Mouse (Mus musculus) testis, postnatal 14 days (tissue): Measurements from ENCODE around the gene Prrt2.

Source experiments
- DNase-seq: peaks from one replicate; pipeline ENCODE4 v3.0.0; 2021; ENCODE audit warnings: low spot score

Prrt2 gene

DNA sequence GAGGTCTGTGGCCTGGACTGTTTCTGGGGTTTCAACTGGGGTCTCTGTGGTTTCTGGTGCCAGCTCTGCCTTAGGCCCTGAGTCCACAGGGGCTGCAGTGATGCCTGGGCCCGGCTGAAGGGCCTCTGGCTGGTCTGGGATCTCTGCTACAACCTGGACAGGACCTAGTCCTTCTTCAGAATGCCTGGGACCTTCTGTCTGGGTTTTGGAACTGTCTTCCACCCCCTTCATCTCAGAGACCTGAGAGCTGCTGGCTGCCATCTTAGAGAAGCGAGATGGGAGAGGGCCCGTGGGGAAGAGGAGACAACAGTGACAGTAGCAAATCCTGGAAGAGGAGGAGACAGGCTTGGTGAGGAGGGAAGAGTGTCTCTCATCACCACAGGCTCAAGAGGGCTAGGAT, 980 bp downstream of the Prrt2 start:
- no peak for DNase-seq

DNA sequence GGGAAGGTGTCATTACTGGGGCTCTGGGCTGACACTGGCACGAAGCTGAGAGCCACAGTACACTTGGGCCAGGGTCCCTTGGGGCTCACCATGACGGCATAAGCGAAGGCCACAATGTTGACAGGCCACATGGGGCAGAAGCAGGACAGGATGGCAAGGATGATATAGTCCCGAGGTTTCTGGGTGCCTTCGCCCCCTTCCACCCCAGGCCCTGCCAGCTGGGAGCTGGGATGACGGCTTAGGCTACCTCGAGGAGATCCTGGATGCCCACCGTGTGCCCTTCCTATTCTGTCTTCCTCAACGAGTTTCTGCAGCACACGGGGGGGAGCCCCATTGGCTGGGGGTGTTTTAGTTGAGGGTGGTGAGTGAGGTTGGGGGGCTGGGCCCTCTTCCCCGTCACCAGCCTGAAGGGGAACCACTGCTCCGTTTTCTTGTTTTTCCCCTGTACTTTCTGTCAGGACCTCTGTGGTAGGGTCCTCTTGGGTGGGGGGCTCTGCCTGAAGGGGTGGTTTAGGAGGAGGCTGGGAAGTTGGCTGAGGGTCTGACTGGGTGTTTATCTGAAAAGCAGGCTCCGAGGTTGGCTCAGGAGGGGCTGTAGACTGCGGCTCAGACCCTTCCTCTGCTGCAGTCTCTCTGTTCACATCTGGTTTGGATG, 1.6 kb downstream of the Prrt2 start:
- DNase-seq = no peak

DNA sequence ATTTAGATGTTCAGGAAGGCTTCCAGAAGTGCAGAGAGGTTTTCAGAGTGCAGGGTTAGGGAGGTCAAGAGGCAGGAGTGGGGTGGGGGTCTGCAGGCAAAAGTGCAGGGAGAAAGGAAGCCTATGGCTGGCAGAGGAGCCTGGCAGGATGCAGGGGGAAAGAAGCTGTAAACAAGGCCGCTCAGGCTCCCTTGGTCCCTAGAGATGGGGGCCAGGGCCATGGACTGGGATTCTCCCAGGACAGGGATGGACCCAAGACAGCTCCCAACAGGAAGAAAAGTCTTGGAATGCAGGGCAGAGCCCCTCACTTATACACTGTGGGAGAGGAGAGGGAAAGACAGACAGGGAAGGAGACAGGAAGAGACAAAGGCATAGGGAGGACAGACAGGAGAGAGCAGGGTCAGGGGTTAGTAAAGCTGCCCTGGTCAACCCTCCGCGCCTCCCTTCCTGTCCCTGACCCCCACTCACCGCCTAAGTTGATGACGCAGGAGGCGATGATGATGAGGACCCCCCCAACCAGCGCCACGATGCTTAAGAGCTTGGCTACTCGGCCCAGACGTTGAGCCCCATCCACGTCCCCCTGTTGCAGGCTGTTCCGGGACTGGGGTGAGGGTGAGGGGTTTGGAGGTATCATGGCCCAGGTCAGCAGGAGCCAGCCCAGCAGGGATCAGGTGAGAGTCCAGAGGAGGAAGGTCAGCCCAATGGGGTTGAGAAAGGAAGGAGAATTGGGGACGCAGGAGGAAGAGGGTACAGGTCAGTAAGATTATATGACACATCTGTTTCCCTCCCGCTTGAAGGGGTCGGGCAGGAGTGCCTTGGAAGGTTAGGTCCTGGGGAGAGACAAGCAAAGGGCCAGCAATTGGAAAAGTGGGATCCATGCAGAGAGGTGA, 2.4 kb downstream of the Prrt2 start:
- no peak for DNase-seq

DNA sequence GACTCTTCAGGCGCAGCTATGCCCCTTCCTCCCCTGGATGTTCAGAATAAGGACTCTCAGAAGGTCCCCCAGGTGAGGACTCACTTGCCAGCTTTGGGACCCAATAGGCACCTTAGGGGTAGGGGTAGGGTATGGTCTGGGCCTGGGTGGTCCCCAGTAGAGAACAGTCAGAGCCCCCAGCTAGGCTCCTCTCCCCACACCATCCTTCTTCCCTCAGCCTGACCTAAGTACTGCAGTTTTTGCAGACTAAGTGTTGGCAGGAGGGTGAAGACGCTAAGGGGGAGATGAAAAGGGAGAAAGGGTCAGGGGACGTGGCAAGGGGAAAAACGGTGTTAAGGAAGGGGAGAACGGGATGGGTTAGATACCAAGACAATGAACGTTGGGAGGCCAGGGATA, 3.1 kb downstream of the Prrt2 start:
- no peak for DNase-seq

DNA sequence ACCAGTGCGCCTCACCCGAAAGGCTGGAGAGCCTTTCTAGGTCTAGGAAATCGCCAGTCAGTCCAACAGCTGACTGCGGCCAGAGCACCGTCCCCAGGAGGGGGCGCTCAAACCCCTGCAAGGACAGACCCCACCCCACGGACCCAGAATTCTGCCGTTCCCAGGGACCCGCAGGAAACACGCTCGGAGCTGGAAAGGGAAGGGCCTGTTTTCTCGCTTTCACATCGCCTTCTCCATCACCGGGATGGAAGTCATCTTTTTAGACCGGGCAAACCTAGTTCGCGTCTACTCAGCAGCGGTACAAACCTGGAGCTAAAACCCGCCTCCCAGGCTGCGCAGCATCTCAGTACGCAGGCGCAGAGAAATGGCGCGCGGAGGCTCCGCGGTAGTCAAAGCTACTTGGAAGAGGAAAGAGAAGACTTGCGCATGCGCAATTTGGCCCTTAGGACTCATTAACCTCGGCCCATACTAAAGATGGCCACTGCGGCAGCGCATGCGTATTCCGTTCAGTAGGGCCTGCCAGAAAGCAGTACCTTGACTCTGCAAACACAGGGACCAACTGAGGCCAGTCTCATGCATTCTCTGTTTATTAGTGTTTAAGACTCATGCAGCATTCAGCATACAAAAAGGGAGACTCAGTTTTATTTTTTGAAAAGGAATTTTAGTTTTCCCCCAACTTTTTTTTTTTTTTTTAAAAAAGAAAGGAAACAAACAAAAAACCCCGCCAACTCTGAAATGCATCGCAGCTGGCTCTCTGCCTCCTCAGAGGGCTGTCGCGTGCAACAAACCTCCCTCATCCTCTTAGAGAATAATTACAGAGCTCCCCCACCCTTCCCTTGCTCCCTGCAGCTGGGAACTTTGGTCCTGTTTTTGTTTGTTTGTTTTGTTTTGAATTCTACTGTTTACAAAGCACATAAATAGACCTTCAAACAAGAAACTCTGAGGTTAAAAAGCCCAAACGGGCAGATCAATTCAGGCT, 3.8 kb downstream of the Prrt2 start, which contains the start of gene Pagr1a:
TSS of gene Pagr1a (minus strand) at position 382 of the 979 bp plus-strand sequence.
- peak; percentile 98 for DNase-seq

DNA sequence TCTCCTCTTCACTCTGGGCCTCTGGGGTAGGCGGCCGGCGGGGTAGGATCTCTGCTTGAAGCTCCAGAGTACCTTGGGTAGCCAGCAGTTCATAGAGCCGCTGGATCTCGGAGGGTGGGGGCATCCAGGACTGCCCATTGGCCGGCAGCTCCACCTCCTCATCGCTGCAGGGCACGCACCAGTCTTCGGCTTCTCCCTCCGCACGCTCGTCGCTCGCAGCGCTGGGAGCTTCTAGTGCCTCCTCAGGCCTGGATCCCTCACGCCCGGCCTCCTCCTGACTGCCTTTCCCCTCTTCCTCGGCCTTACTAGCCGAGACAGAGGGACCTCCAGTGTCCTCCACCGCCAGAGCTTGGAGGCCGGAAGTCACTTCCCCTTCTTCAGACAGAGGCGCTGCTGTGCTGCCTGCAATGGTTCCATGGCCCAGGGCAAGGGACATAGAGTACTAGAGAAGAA, 4.5 kb downstream of the Prrt2 start:
- no peak for DNase-seq

DNA sequence TGATC, 4.7 kb downstream of the Prrt2 start, which contains the start of gene Pagr1b:
TSS of gene Pagr1b (minus strand) at position 4 of the 5 bp plus-strand sequence.
- DNase-seq = no peak

DNA sequence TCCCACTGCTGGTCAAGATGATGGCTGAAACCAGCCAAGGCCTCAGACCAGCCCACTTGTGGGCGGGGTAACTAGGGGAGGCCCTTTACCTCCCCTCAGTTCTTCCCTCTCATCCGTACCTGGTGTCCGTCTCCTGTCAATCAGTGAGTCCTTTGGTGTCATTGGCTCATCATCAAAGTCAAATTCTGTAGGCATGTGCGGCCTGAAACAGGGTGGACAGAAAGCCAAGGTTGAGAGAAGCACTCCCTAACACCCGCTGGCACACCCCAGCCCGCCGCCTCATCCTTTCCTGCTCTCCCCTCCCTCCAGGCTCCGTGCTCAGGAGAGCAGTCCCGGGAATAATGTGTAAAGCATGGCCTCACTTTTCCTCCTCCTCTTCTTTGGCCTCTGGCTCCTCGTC, 4.9 kb downstream of the Prrt2 start:
- peak; percentile 47 for DNase-seq

DNA sequence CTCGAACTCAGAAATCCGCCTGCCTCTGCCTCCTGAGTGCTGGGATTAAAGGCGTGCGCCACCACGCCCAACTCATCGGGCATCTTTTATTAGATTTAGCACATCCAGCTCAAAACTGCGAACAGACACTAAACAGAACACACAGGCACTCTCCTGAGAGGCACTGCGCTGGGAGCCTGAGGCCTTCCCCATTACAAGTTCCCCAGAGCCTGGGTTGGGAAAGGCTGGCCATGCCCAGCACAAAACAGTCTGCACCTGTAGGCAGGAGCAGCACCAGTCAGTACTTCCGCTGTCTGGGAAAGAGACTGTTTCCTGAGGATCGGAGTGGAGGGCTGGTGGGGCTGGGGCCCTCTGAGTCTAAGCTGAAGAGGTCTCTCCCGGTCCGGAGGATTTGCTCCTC, 6.0 kb downstream of the Prrt2 start:
- no peak for DNase-seq

DNA sequence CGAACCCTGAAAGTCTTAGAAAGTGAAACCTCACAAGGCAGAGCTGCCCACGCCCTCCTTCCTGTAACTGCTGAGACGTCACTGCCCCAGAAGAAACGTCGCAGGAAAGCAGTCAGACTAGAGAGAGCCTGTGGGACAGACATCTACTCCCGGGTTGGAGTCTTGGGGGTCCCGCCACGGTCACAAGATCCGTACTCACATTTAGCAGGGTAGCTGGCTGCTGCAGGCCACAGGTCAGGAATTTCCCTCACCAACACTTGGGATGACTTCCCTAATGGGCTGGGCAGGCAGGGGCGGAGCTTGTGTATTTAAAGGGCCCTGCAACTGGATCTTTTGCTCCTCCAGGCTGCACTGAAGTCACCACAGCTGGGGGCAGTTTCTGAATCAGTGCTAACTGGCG, 6.7 kb downstream of the Prrt2 start, which contains the start of gene Mvp:
TSS of gene Mvp (minus strand) at position 302 of the 400 bp plus-strand sequence.
- DNase-seq = no peak

DNA sequence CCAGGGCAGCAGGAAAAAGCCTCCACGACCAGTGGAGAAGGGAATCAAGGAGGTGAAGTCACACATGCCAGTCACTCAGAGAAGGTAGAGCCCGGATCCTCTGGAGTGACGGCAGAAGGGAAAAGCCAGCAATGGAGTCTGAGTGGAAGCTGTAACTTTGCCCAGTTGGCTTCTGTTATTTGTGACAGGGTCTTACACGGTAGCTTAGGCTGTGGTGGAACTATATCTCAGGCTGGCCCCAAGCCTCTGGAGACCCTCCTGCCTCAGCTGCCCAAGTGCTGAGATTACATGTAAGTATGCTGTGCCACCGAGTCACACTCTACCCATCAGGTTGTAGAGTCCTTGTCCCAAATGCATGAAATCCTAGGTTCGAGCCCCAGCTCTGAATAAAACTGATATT, 7.6 kb downstream of the Prrt2 start:
- no peak for DNase-seq

DNA sequence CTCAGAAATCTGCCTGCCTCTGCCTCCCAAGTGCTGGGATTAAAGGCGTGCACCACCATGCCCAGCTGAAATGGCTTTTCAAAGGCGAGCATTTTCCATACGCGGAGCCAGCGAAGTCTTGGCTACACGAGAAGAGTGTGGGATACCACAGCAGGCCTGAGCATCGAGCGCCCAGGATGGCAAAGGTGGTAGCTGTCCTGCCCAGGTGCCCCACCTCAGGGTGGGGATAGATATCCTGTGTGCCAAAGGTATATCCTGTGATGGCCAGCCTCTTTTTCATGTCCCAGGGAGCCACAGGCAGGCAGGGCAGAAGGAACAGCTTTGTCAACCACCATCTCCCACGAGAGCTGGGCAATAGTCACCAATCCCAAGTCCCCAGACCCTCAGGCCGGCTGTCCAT, 8.2 kb downstream of the Prrt2 start:
- DNase-seq = no peak

DNA sequence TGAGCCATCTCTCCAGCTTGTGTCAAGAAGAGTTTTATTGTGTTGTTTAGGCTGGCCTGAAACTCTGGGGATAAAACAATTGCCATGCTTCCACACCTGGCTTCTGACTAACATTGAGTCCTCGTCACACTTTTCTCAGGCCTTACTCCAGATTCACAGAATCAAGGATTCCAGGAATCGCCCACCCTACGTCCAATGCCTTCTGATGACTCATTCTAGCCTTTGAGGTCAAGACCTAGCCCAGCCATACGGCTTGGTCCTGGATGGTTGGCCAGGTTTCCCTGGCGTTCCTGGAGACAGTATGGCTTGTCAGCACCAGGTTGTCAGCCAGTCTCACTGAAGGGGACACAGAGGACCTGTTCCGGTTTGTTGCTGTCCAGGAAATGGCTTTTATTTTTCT, 8.6 kb downstream of the Prrt2 start:
- DNase-seq = no peak

DNA sequence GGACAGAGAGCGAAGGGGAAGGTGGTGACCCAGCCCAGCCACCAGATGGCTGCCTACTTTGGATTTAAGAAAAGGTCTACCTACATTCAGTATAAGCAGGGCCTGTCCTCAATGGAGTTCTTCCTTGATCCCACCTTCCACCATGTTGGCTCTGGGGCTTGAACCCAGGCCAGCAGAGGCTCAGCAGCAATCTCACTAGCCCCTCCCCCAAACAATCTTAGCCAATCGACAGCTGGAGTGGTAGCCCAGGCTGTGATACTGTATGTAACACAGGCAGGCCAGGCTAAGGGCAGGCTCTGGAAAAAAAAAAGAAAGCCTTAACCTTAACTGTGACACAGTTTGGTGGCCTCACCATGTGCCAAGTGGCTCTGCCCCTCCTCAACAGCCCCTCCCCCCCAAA, 9.3 kb downstream of the Prrt2 start:
- DNase-seq = no peak

DNA sequence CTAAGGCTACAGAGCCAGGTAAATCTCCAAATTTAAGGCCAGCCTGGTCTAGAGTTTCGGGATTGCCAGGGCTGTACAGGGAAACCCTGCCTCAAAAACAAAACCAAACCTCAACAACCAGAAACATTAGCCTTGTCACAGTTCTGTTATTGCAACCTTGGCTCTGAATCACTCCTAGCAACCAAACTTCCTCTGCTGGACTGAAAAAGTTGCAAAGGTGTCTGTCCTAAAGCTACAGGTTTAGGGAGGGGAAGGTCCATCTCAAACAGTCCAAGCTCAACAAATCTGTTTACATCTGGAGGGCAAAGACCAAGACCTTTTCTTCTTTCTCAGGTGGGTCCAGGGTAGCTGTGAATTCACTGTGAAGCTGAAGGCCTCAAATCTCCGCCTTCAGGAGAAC, 10.0 kb downstream of the Prrt2 start:
- DNase-seq = no peak

DNA sequence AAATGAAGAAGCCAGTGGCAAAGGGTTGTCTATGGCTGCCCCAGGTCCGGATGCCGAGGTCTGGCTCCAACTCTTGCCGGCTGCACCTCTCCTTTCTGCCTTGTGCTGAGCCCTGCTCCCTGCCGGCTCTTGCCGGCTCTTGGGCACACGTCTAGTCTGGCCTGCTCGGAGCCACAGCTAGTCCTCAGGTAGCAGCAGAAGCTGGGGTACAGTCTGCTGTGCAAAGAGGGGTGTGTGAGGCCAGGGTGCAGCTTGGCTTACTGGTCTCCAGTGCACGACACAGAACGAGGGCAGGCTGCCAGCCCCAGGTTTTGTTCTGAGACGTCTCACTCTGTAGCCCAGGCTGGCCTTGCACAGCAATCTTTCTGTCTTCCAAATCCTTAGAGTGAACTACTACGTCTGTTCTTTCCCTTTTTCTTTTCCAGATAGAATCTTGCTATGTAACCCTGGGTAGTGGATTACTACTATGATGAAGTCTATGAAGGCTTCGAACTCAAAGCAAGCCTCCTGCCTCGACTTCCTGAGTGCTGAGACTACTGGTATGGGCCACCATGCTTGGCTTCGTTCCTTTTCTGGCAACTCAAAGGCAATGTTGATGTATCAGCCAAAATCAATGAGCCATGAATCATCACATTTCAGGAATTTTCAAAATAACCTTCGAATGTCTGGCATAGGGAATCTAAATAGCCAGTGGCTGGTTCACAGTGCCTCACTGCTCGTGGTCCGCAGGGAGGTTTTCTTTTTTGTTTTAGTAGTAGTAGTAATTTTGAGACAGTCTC, 11.5 kb downstream of the Prrt2 start:
- no peak for DNase-seq

DNA sequence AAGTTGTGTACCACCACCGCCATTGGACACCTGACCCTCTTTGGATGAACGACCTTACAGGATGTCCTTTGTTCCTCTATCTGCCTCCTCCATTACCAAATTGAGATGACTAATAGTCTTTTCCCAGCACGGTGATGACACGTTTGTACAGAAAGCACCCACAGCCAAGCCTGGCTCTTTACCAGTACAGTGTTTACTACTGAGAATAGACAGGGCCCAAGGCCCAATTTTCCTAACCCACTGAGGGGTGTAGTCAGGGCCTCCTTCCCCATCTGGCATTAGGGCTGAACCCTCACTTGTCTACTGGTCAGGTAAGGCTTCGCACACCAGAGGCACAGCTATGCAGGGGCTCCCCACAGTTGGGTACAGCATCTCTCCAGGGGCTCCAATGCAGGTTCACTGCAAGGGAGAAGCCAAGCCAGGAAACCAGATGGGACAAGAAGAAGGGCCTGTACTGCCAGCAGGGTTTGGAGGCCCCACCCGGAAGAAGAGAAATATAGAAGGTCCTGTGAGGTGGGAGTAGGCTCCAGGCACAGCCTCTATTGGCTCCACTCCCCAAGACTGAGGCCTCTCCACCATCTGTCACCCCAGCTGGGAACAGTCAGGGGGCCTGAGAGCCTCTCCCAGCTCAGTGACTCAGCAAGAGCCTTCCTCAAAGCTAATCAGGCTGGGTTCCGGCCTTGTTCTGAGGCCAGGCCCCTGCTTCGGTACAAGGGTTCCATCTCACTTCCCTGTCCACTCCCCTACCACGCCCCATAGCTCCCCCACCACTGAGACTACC, 12.6 kb downstream of the Prrt2 start:
- DNase-seq = peak; percentile 76

DNA sequence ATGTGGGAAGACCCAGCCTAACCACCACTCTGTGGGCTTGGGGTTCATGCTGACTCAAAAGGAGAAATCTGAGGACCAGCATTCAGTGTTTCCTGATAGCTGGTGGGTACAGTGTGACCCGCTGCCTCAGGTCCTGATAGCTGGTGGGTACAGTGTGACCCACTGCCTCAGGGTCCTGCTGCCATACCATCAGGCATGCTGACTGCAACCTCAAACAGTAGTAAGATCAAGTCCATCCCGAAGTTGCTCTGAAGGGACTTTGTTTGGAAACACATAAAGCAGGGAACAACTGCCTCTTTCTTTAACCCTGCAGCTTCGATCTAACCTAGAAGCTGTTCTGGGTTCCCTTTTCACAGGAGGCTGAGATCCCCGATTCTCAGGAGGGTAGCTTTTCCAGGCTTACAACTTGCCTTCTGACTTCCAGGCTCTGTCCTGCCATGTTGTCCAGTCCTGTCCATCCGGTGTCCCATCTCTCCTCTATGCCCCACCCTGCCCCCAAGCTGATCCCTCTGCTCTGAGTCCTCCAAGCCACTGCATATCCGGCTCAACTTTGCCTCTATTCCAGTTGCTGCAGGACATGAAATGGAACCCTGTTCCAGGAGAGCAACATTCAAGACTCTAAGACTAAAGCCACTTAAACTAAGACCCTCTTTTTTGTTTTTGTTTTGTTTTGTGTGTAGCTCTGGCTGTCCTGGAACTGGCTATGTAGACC, 13.5 kb downstream of the Prrt2 start:
- no peak for DNase-seq

DNA sequence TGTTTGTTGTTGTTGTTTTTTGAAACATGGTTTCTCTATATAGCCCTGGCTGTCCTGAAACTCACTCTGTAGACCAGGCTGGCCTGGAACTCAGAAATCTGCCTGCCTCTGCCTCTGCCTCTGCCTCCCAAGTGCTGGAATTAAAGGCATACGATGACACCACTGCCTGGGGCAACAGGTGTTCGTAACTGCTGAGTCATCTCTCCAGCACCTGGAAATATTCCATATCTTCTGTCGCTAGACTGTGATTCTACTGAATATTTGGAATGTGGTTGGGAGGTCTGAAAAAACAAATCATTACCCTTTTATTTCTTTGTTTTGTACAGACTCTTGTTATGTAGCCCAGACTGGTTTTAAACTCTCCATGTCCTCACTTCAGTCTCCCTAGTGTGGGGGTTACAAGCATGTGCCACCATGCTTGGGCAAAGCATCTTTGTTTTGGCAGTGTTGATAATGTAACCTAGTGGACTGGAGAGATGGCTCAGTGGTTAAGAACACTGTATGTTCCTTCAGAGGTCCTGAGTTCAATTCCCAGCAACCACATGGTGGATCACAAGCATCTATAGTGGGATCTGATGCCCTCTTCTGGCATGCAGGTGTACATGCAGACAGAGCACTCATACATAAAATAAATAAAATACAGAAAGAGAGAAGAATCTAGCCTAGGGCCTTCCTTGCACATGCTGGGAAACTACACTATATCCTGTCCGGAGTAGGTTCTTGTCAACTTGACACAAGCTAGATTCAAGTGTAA, 16.7 kb downstream of the Prrt2 start:
- no peak for DNase-seq

DNA sequence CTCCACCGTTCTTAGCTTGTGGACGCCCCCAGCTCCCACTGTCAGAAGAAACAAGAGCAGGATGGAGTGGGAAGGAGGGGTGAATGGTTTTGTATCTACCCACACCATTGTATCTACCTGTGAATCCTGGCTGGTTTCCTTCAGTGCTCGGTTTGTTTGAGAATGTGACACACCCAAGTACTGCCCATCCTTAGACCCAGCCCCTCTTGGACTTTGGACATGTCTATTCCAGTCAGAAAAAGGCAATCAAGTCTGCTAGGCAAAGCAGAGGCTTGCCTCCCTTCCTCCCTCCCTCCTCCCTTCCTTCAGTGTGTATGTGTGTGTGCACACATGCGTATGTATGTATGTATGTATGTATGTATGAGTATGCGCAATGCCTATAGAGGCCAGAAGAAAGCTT, 17.4 kb downstream of the Prrt2 start:
- DNase-seq = no peak
